Mouse (Mus musculus): ENCODE data around the gene Nudt9. TPM values are rescaled to one million over a fixed set of nuclear protein-coding genes. Genes with fewer than 3 reads are reported as not detected.

The Nudt9 gene
- polyA plus RNA-seq, 1 experiment, result 60.6 TPM

- H3K27ac ChIP-seq (ENCODE audit: insufficient read depth, low read depth, low read length), result no peak overlapping the region
- no peak for TF ChIP-seq POLR2A (IDR thresholded peaks at IDR 0.05; ENCODE audit: borderline replicate concordance, low read depth, low read length)
- no peak for TF ChIP-seq CTCF (IDR thresholded peaks at IDR 0.05; ENCODE audit: low read depth, low read length)
- no peaks in the 10 kb centered on the region for H3K4me1 ChIP-seq (ENCODE audit: control insufficient read depth, insufficient read depth, low read length)
- no peak overlapping the region for H3K4me3 ChIP-seq (ENCODE audit: insufficient read depth, low read length)
These were observed 50.2 kb downstream of the Nudt9 start for GRCm38 (mm10) chr5:104096078-104096938.

- no peak for TF ChIP-seq CTCF (IDR thresholded peaks at IDR 0.05; ENCODE audit: low read depth, low read length)
- TF ChIP-seq POLR2A (IDR thresholded peaks at IDR 0.05; ENCODE audit: borderline replicate concordance, low read depth, low read length), result no peak
- no peak overlapping the region for H3K4me3 ChIP-seq (ENCODE audit: insufficient read depth, low read length)
These were observed 55.8 kb downstream of the Nudt9 start for GRCm38 (mm10) chr5:104101678-104102531.

GRCm38 (mm10) chr5:104103171-104103570, 57.1 kb downstream of the Nudt9 start:
- H3K27ac ChIP-seq (ENCODE audit: insufficient read depth, low read depth, low read length), result no peak overlapping the region
- no peak for TF ChIP-seq POLR2A (IDR thresholded peaks at IDR 0.05; ENCODE audit: borderline replicate concordance, low read depth, low read length)
- TF ChIP-seq CTCF (IDR thresholded peaks at IDR 0.05; ENCODE audit: low read depth, low read length), result no peak
- no peak overlapping the region for H3K4me3 ChIP-seq (ENCODE audit: insufficient read depth, low read length)
- no peaks in the 10 kb centered on the region for H3K4me1 ChIP-seq (ENCODE audit: control insufficient read depth, insufficient read depth, low read length)

More at GRCm38 (mm10) chr5:104101678-104102531, 55.8 kb downstream of the Nudt9 start:
- Histone ChIP-seq H3K4me1 (ENCODE audit: control insufficient read depth, insufficient read depth, low read length) (no peaks in the 10 kb centered on the region), H3K27ac (ENCODE audit: insufficient read depth, low read depth, low read length) (no peak overlapping the region)

- Histone ChIP-seq H3K4me3 (ENCODE audit: insufficient read depth, low read length) (no peak overlapping the region), H3K27ac (ENCODE audit: insufficient read depth, low read depth, low read length) (no peak overlapping the region), H3K4me1 (ENCODE audit: control insufficient read depth, insufficient read depth, low read length) (no peaks in the 10 kb centered on the region)
- TF ChIP-seq POLR2A (IDR thresholded peaks at IDR 0.05; ENCODE audit: borderline replicate concordance, low read depth, low read length) (no peak), CTCF (IDR thresholded peaks at IDR 0.05; ENCODE audit: low read depth, low read length) (no peak)
These were observed 58.0 kb downstream of the Nudt9 start for GRCm38 (mm10) chr5:104104111-104104510.

- Histone ChIP-seq H3K4me1 (ENCODE audit: control insufficient read depth, insufficient read depth, low read length) (peaks cover 3% of the 10 kb centered on the region; the same call in 1 of the 2 replicates), H3K4me3 (ENCODE audit: insufficient read depth, low read length) (no peak overlapping the region), H3K27ac (ENCODE audit: insufficient read depth, low read depth, low read length) (no peak overlapping the region)
- no peak for TF ChIP-seq POLR2A (IDR thresholded peaks at IDR 0.05; ENCODE audit: borderline replicate concordance, low read depth, low read length)
- TF ChIP-seq CTCF (IDR thresholded peaks at IDR 0.05; ENCODE audit: low read depth, low read length), result no peak
These were observed 62.2 kb downstream of the Nudt9 start for GRCm38 (mm10) chr5:104108127-104108875.

GRCm38 (mm10) chr5:104108879-104109369, 62.8 kb downstream of the Nudt9 start:
- Histone ChIP-seq H3K4me1 (ENCODE audit: control insufficient read depth, insufficient read depth, low read length) (peaks cover 3% of the 10 kb centered on the region; the same call in 1 of the 2 replicates), H3K27ac (ENCODE audit: insufficient read depth, low read depth, low read length) (no peak overlapping the region), H3K4me3 (ENCODE audit: insufficient read depth, low read length) (no peak overlapping the region)
- no peak for TF ChIP-seq CTCF (IDR thresholded peaks at IDR 0.05; ENCODE audit: low read depth, low read length)
- TF ChIP-seq POLR2A (IDR thresholded peaks at IDR 0.05; ENCODE audit: borderline replicate concordance, low read depth, low read length), result no peak

GRCm38 (mm10) chr5:104109516-104109915, 63.4 kb downstream of the Nudt9 start:
- no peak for TF ChIP-seq CTCF (IDR thresholded peaks at IDR 0.05; ENCODE audit: low read depth, low read length)
- TF ChIP-seq POLR2A (IDR thresholded peaks at IDR 0.05; ENCODE audit: borderline replicate concordance, low read depth, low read length), result no peak

GRCm38 (mm10) chr5:104110171-104110920, 64.2 kb downstream of the Nudt9 start:
- Histone ChIP-seq H3K27ac (ENCODE audit: insufficient read depth, low read depth, low read length) (no peak overlapping the region), H3K4me1 (ENCODE audit: control insufficient read depth, insufficient read depth, low read length) (peaks cover 3% of the 10 kb centered on the region; the same call in 1 of the 2 replicates), H3K4me3 (ENCODE audit: insufficient read depth, low read length) (no peak overlapping the region)
- TF ChIP-seq CTCF (IDR thresholded peaks at IDR 0.05; ENCODE audit: low read depth, low read length) (no peak), POLR2A (IDR thresholded peaks at IDR 0.05; ENCODE audit: borderline replicate concordance, low read depth, low read length) (no peak)

More at GRCm38 (mm10) chr5:104109516-104109915, 63.4 kb downstream of the Nudt9 start:
- Histone ChIP-seq H3K4me3 (ENCODE audit: insufficient read depth, low read length) (no peak overlapping the region), H3K4me1 (ENCODE audit: control insufficient read depth, insufficient read depth, low read length) (peaks cover 3% of the 10 kb centered on the region; the same call in 1 of the 2 replicates), H3K27ac (ENCODE audit: insufficient read depth, low read depth, low read length) (no peak overlapping the region)
